Mouse (Mus musculus): ENCODE data around the gene Efna1.

- TF ChIP-seq CTCF (IDR thresholded peaks at IDR 0.05) (no peak), EP300 (IDR thresholded peaks at IDR 0.05) (no peak)
Observed at GRCm38 (mm10) chr3:89327371-89327870, 46.5 kb upstream of the Efna1 start.
